Mouse (Mus musculus): ENCODE results near the gene Acer1. TPM values are rescaled to one million over a fixed set of nuclear protein-coding genes. Genes with fewer than 3 reads are reported as not detected.

Gene Acer1
- polyA plus RNA-seq, 1 experiment from 2014 or later = not detected

DNA sequence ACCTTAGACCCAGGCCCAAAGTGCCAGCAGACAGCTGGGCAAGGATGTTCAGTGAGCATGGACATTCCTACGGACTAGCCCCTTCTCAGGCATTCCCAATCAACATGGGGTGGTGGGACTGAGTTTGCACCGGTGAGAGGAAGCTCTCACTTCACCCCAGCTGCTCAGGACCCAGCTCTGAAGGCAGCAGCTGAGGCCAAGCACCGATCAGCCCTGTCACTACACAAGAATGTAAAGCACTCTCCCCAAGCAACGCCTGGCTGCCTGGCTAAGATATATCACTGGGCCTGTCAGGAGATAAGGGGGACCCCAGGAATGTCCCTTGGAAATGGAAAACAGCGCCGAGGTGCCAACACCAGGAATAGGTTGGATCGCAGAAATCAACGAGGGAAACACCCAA, 19.3 kb upstream of the Acer1 start:
- no peak overlapping the region for H3K4me3 ChIP-seq
- ATAC-seq (ENCODE audit: low FRiP score, low read depth) = no peak
- WGBS = 80% methylated on average over 8 of the region's 8 CpGs
- H3K4me2 ChIP-seq (replicated peaks) = no peak overlapping the region
- peaks cover 67% of the 10 kb centered on the region for H3K36me3 ChIP-seq
- H3K9me3 ChIP-seq = no peaks in the 10 kb centered on the region
- H3K27me3 ChIP-seq = no peaks in the 10 kb centered on the region
- H3K9ac ChIP-seq (replicated peaks) = no peak overlapping the region
- peaks cover 9% of the 10 kb centered on the region for H3K4me1 ChIP-seq
- H3K27ac ChIP-seq (replicated peaks) = no peak overlapping the region

DNA sequence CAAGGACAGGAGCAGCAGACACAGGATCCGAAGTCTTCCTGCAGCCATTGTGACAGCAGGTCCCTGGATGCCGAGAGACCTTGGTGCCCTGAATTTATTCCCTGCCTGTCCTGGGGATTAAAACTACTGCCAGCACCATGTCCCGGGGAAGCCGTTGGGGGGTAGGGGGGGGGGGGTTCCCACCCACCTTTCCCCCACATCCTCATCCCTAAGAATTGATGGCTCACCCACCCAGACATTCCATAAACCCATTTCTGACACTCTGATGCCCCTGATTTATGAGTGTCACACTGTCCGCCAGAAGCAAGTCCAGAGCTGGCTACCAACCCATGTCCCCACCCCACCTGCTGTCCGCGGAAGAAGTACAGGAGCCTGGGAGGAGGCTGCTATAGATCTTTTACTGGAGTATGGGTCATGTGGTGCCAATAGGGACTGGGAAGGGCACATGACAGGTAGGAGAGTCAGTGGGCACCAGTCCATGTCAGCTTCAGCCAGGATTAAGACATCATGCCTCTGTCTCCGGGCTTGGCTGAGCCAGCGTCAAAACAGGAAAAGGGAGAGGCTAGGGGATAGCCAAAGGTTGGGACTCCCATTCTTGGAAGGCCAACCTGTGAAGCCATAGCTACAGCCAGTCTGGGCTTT, 18.2 kb upstream of the Acer1 start, which contains the start of gene Pspn:
Pspn (minus strand) TSS at position 51 of the 642 bp plus-strand sequence.
- Histone ChIP-seq H3K9me3 (no peaks in the 10 kb centered on the region), H3K4me3 (no peak within 1 kb of the TSS), H3K4me2 (replicated peaks) (no peak within 1 kb of the TSS), H3K27me3 (no peaks in the 10 kb centered on the region), H3K9ac (replicated peaks) (0 out of 2 replicates have a peak within 1 kb of the TSS, but pooled peaks have one; percentile 6), H3K4me1 (peaks cover 9% of the 10 kb centered on the region), H3K36me3 (peaks cover 66% of the 10 kb centered on the region), H3K27ac (replicated peaks) (no peak within 1 kb of the TSS)
- ATAC-seq (ENCODE audit: low FRiP score, low read depth) = no peak
- WGBS = 86% methylated on average over 9 of the region's 9 CpGs

DNA sequence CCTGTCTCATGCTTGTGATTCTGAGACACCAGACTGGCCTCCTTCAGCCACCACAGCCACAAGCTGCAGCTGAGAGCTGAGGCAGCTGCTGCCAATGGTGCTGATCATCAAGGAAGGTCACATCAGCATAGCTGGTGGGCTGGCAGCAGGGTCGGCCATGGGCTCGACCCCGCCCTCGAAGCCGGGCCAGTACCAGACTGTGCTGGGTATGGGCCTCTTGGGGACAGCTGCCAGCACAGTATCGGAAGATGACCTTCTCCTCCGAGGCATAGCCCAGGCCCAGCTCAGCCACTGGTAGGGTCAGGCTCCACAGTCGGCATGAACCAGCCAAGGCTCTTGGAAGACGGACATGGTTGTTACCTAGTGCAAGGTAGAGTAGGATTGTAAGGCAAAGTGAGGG, 17.5 kb upstream of the Acer1 start:
- no peaks in the 10 kb centered on the region for H3K9me3 ChIP-seq
- ATAC-seq (ENCODE audit: low FRiP score, low read depth) = no peak
- peaks cover 9% of the 10 kb centered on the region for H3K4me1 ChIP-seq
- no peak overlapping the region for H3K4me3 ChIP-seq
- H3K27me3 ChIP-seq = no peaks in the 10 kb centered on the region
- H3K36me3 ChIP-seq = peaks cover 65% of the 10 kb centered on the region
- H3K4me2 ChIP-seq (replicated peaks) = no peak overlapping the region
- 0 out of 2 replicates have a peak overlapping the region, but pooled peaks have one; percentile 6 for H3K9ac ChIP-seq (replicated peaks)
- 93% methylated on average over 9 of the region's 9 CpGs for WGBS
- no peak overlapping the region for H3K27ac ChIP-seq (replicated peaks)

DNA sequence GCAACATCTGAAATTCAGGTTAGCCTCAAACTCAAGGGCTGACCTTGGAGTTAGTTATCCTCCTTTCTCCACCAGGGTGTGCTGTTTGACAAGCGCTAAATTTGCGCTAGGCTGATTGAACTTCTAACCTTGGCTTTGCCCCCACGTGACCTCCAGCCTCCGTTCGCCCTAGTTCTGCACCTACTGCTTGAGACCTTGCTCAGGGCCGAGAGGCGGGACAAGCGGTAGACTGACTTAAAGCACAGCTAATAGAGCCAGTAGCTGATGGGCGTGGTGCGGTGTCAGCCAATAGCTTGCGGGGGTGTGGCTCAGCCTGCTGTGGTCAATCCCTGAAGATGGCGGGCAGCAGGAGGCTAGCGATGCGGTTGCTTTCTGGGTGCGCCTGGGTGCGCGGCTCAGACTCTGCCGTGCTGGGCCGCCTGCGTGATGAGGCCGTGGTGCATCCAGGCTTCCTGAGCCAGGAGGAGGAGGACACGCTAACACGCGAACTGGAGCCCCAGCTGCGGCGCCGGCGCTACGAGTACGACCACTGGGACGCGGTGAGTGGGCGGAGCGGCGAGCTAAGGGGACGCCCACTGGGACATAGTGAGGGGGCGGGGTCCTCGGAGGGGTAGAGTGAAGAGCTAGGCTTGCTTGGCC, 15.2 kb upstream of the Acer1 start, which contains the start of gene Alkbh7:
Alkbh7 (plus strand) TSS at position 311 of the 639 bp plus-strand sequence.
- under 1% methylated on average over 38 of the region's 38 CpGs for WGBS
- peaks cover 66% of the 10 kb centered on the region for H3K36me3 ChIP-seq
- peak; percentile 99 for ATAC-seq (ENCODE audit: low FRiP score, low read depth)

DNA sequence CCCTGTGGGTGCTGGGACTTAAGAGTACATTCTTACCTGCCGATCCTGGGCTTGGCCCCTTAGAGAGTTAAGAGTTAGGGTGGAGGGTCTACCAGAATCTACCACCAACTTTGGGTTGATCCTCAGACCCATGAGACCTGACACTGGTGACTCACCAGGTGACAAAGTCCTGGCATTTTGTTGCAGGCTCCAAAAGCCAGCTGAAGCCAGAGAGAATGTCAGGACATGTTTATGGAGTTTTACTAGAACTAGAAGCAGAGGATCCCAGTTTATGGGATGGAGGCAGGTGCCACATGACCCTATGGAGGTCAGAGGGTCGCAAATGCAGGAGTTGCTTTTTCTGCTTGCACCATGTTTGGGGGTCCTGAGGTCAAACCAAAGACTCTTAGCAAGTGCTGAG, 14.6 kb upstream of the Acer1 start:
- H3K9ac ChIP-seq (replicated peaks) = no peak overlapping the region
- H3K27me3 ChIP-seq = no peaks in the 10 kb centered on the region
- peaks cover 65% of the 10 kb centered on the region for H3K36me3 ChIP-seq
- peak overlapping the region; percentile 70 for H3K4me2 ChIP-seq (replicated peaks)
- no peaks in the 10 kb centered on the region for H3K9me3 ChIP-seq
- no peak overlapping the region for H3K4me3 ChIP-seq
- no peak overlapping the region for H3K27ac ChIP-seq (replicated peaks)
- peaks cover 9% of the 10 kb centered on the region for H3K4me1 ChIP-seq
- no peak for ATAC-seq (ENCODE audit: low FRiP score, low read depth)
- WGBS = 79% methylated on average over 2 of the region's 2 CpGs

More for the DNA sequence above, 15.2 kb upstream of the Acer1 start, which contains the start of gene Alkbh7:
- Histone ChIP-seq H3K4me1 (peaks cover 9% of the 10 kb centered on the region), H3K9me3 (no peaks in the 10 kb centered on the region), H3K27me3 (no peaks in the 10 kb centered on the region), H3K9ac (replicated peaks) (peak within 1 kb of the TSS; percentile 70), H3K4me3 (peak within 1 kb of the TSS; percentile 78), H3K4me2 (replicated peaks) (peak within 1 kb of the TSS; percentile 70), H3K27ac (replicated peaks) (peak within 1 kb of the TSS; percentile 74)

DNA sequence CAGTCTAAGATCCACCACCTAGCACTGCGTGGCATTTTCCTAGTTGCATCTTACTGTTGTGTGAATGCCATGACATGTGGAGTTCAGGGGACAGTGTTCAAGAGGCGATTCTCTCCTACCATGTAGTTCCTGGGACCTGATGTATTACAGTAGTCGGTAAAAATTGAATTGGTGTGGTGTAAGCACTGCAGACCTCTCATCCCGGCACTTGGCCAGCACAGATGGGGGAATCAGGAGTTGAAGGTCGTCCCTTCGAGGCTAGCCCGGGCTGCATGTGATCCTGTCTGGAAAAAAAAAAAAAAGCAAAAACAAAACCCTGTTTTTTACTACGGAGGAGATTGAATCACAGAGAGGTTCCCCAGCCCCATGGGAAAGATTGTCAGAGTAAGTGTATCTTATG, 13.1 kb upstream of the Acer1 start:
- Histone ChIP-seq H3K9me3 (no peaks in the 10 kb centered on the region), H3K27ac (replicated peaks) (no peak overlapping the region), H3K4me2 (replicated peaks) (no peak overlapping the region), H3K9ac (replicated peaks) (no peak overlapping the region), H3K27me3 (no peaks in the 10 kb centered on the region), H3K4me3 (no peak overlapping the region), H3K4me1 (peaks cover 16% of the 10 kb centered on the region), H3K36me3 (peaks cover 61% of the 10 kb centered on the region)
- 94% methylated on average over 8 of the region's 8 CpGs for WGBS
- no peak for ATAC-seq (ENCODE audit: low FRiP score, low read depth)

DNA sequence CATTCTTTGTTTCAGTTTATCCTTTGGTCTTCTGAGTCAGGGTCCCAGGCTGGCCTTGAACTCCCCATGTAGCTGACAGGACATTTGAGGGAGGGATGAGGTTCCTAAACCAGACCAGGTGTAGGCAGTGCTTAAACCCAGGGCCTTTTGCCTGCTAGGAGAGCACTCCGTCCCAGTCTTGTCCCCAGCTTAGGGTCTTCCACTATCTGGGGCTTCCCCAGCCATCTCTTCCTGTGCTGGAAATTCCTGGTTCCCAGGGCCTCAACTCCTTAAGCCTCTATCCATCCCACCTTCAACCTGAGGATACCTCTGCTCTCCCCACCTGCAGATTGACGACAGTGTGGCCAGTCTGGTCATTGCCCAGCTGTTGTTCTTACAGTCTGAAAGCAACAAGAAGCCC, 9.0 kb upstream of the Acer1 start:
- 70% methylated on average over 2 of the region's 2 CpGs for WGBS

DNA sequence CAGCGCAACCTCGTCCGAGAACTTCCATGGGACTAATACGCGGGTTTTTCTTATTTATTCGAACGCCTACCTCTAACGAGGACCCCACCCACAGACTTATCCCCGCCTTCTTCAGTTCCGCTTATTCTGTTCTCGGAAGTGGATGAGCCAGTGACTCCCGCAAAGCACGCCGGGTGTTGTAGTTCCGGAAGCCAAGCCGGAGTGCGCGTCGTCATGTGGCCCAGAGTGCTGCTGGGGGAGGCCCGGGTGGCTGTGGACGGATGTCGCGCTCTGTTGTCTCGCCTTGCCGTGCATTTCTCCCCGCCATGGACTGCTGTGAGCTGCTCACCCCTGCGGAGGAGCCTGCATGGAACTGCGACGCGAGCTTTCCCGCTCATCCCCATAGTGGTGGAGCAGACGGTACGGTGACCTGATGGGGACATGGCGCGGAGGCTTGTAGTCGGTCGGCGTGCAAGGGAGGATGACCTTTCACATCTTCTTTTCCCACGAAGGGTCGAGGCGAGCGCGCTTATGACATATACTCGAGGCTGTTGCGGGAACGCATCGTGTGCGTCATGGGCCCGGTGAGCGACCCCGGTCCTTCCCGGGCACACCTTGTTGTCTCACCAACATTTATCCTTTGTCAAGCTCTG, 8.3 kb upstream of the Acer1 start, which contains the start of gene Clpp:
Clpp (plus strand) TSS at position 191 of the 632 bp plus-strand sequence.
- ATAC-seq (ENCODE audit: low FRiP score, low read depth) = peak; percentile 97
- Histone ChIP-seq H3K27me3 (no peaks in the 10 kb centered on the region), H3K36me3 (peaks cover 32% of the 10 kb centered on the region), H3K4me2 (replicated peaks) (peak within 1 kb of the TSS; percentile 77), H3K4me3 (peak within 1 kb of the TSS; percentile 70), H3K9ac (replicated peaks) (peak within 1 kb of the TSS; percentile 87), H3K9me3 (no peaks in the 10 kb centered on the region), H3K4me1 (peaks cover 7% of the 10 kb centered on the region), H3K27ac (replicated peaks) (peak within 1 kb of the TSS; percentile 67)
- WGBS = under 1% methylated on average over 52 of the region's 52 CpGs

More for the DNA sequence above, 9.0 kb upstream of the Acer1 start:
- Histone ChIP-seq H3K4me1 (peaks cover 7% of the 10 kb centered on the region), H3K27me3 (no peaks in the 10 kb centered on the region), H3K27ac (replicated peaks) (no peak overlapping the region), H3K9ac (replicated peaks) (peak overlapping the region; percentile 87), H3K4me3 (peak overlapping the region; percentile 70), H3K9me3 (no peaks in the 10 kb centered on the region), H3K36me3 (peaks cover 40% of the 10 kb centered on the region), H3K4me2 (replicated peaks) (peak overlapping the region; percentile 77)
- no peak for ATAC-seq (ENCODE audit: low FRiP score, low read depth)

DNA sequence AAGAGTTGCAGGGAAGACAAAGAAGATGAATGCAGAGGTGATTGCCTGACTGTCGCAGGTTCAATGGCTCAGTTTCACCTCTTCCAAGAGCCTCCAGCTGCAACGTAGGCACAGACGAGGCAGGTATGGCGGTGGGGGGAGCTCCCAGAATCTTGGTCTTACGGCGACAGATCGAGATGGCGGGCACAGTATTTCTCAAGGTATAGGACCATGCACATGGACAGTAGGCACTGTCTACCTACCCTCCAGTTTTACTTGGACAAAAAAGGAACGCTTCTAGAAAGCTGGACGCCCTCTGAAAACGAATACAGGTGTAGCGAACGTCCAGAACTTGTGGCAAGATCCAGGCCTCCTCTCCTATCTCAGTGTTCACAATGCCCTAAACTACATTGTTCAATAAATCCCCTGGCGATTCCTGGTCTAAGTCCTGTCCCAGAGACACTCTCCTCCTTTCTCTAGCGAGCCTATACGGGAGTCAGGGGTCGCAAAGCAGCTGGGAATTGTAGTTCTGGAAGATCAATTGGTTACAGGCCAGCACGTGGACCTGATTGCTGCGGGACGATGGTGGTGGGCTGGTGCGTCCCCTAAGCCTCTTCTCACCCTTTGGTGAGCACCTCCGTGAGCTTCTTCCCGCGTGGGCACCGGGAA, 7.7 kb upstream of the Acer1 start:
- Histone ChIP-seq H3K36me3 (peaks cover 28% of the 10 kb centered on the region), H3K4me1 (peaks cover 7% of the 10 kb centered on the region), H3K27ac (replicated peaks) (peak overlapping the region; percentile 67), H3K4me2 (replicated peaks) (peak overlapping the region; percentile 77), H3K9me3 (no peaks in the 10 kb centered on the region), H3K27me3 (no peaks in the 10 kb centered on the region), H3K9ac (replicated peaks) (peak overlapping the region; percentile 87), H3K4me3 (peak overlapping the region; percentile 70)
- 2% methylated on average over 25 of the region's 25 CpGs for WGBS
- ATAC-seq (ENCODE audit: low FRiP score, low read depth) = peak; percentile 94

DNA sequence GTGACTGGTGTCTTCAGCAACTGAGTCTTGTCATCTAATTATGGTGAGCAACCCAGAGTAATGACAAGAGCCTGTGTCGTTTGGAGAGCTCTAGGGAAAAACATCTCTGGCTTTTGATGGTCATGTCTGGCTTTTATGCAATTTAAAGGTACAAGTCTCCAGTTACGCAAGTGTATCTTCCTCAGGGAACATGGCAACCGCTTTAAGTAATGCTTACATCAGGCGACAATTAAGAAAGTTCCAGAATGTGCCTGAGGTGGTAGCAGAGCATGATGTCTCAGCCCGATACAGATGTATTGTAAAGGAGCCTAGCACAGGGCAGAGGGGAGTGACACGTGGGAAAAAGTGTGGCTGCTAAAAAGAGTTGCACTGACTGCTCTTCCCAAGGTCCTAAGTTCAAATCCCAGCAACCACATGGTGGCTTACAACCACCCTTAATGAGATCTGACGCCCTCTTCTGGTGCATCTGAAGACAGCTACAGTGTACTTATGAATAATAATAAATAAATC, 7.0 kb upstream of the Acer1 start:
- no peak for ATAC-seq (ENCODE audit: low FRiP score, low read depth)
- H3K27ac ChIP-seq (replicated peaks) = peak overlapping the region; percentile 67; the same call in 1 of the 2 replicates

DNA sequence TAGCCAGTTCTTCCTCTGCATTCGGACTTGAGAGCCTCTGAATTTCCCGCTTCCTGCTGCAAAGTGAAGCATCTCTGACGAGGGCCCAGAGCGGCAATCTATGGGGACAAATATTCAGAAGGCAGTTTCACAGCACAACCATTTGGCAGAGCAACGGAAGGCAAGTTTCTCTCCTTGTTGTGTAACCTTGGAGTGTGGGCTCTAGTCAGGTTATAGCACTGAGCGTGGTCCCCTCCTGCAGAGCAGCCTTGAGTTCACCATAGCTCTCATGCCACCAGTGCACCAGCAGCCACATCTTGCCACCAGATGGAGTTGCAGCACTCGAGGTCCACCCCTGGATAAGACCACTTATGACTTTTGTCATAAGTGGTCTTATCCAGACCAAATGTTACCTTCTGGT, 6.5 kb upstream of the Acer1 start:
- Histone ChIP-seq H3K4me1 (peaks cover 7% of the 10 kb centered on the region), H3K27ac (replicated peaks) (no peak overlapping the region), H3K27me3 (no peaks in the 10 kb centered on the region), H3K4me3 (no peak overlapping the region), H3K9me3 (no peaks in the 10 kb centered on the region), H3K9ac (replicated peaks) (no peak overlapping the region), H3K4me2 (replicated peaks) (no peak overlapping the region), H3K36me3 (peaks cover 17% of the 10 kb centered on the region)
- ATAC-seq (ENCODE audit: low FRiP score, low read depth) = no peak
- 94% methylated on average over 7 of the region's 7 CpGs for WGBS

More for the DNA sequence above, 7.0 kb upstream of the Acer1 start:
- Histone ChIP-seq H3K4me3 (peak overlapping the region; percentile 70), H3K27me3 (no peaks in the 10 kb centered on the region), H3K4me1 (peaks cover 7% of the 10 kb centered on the region), H3K9ac (replicated peaks) (peak overlapping the region; percentile 87; the same call in 1 of the 2 replicates), H3K4me2 (replicated peaks) (peak overlapping the region; percentile 77), H3K9me3 (no peaks in the 10 kb centered on the region), H3K36me3 (peaks cover 22% of the 10 kb centered on the region)
- 78% methylated on average over 7 of the region's 7 CpGs for WGBS

All from midbrain, embryonic 12.5 days (tissue).